ENCODE assay signal across 21 mouse cellular contexts in genomic region chr1:132400538-132400937, GRCm38 (mm10). TPM values are rescaled to one million over a fixed set of nuclear protein-coding genes. Genes with fewer than 3 reads are reported as not detected.
DNase-seq lines count a peak whose midpoint lies in the region; ATAC-seq lines count a peak whose summit lies in the region.
"Had no signal": no experiment of that assay in that cellular context is flagged by ENCODE, and none has a peak within 500 bp of the region (broad histone marks: within the 10 kb centered on the region; RNA-seq: fewer than 3 reads in every experiment).

No protein-coding gene starts in this region.

- 0 out of 2 replicates have a peak, but pooled peaks cover 12% of the 10 kb centered on the region for H3K9me3 ChIP-seq in liver, embryonic 12.5 days (replicated peaks)
- H3K9me3 ChIP-seq in liver, embryonic 16.5 days (replicated peaks; ENCODE audit: control insufficient read depth, low read length), result no peaks in the 10 kb centered on the region
- H3K9me3 ChIP-seq in kidney, embryonic 15.5 days (replicated peaks), result no peaks in the 10 kb centered on the region
- H3K9me3 ChIP-seq: embryonic facial prominence, embryonic 15.5 days; forebrain, embryonic 12.5 days; hindbrain, embryonic 15.5 days had no signal

- no peaks in the 10 kb centered on the region for H3K36me3 ChIP-seq in liver, embryonic 12.5 days
- no peaks in the 10 kb centered on the region for H3K36me3 ChIP-seq in liver, embryonic 16.5 days (ENCODE audit: control insufficient read depth, insufficient read depth)
- H3K36me3 ChIP-seq in kidney, embryonic 15.5 days, result no peaks in the 10 kb centered on the region
- H3K36me3 ChIP-seq: embryonic facial prominence, embryonic 15.5 days; forebrain, embryonic 12.5 days; heart, embryonic 13.5 days; hindbrain, embryonic 15.5 days had no signal

- no peak overlapping the region for H3K9ac ChIP-seq in liver, embryonic 12.5 days
- H3K9ac ChIP-seq in liver, embryonic 16.5 days (ENCODE audit: low read depth, low read length), result no peak overlapping the region
- H3K9ac ChIP-seq in kidney, embryonic 15.5 days, result no peak overlapping the region
- H3K9ac ChIP-seq: embryonic facial prominence, embryonic 15.5 days; forebrain, embryonic 12.5 days; heart, embryonic 13.5 days; hindbrain, embryonic 15.5 days had no signal

- peak overlapping the region; percentile 29 for H3K4me2 ChIP-seq in liver, embryonic 12.5 days
- peak overlapping the region; percentile 43 for H3K4me2 ChIP-seq in liver, embryonic 16.5 days (ENCODE audit: low read depth, low read length)
- H3K4me2 ChIP-seq in kidney, embryonic 15.5 days, result no peak overlapping the region
- H3K4me2 ChIP-seq: embryonic facial prominence, embryonic 15.5 days; forebrain, embryonic 12.5 days; heart, embryonic 13.5 days; hindbrain, embryonic 15.5 days had no signal

- H3K4me3 ChIP-seq in liver, embryonic 12.5 days, result no peak overlapping the region
- H3K4me3 ChIP-seq in liver, embryonic 16.5 days (ENCODE audit: low read depth, low read length), result no peak overlapping the region
- H3K4me3 ChIP-seq in kidney, embryonic 15.5 days (replicated peaks), result no peak overlapping the region
- H3K4me3 ChIP-seq: embryonic facial prominence, embryonic 15.5 days; forebrain, embryonic 12.5 days; gastrocnemius, adult 2 months; heart, embryonic 13.5 days; hindbrain, embryonic 15.5 days had no signal

- H3K27me3 ChIP-seq in liver, embryonic 12.5 days (replicated peaks), result 0 out of 2 replicates have a peak, but pooled peaks cover 1% of the 10 kb centered on the region
- H3K27me3 ChIP-seq in liver, embryonic 16.5 days (ENCODE audit: control insufficient read depth, insufficient read depth, low read depth, low read length), result no peaks in the 10 kb centered on the region
- H3K27me3 ChIP-seq in kidney, embryonic 15.5 days, result no peaks in the 10 kb centered on the region
- H3K27me3 ChIP-seq: embryonic facial prominence, embryonic 15.5 days; forebrain, embryonic 12.5 days; heart, embryonic 13.5 days; hindbrain, embryonic 15.5 days had no signal

- DNase-seq in ovary, adult 18-20 months (ENCODE audit: low spot score), result no peak
- DNase-seq in gastrocnemius, postnatal 4 days (ENCODE audit: low spot score in 2 of 2), result no peak
- DNase-seq: adrenal gland, postnatal 10 days; cerebellum, adult 11 months; cerebellum, adult 8-10 months; cerebellum, postnatal 14 days; embryo, embryonic 11 days; gastrocnemius, adult 2 months; gastrocnemius, postnatal 25 days; heart, adult 11 months; heart, postnatal 36 days had no signal

- ATAC-seq in erythroid progenitor cell, adult 5-6 weeks (replicated peaks; ENCODE audit: low FRiP score, poor library complexity, severe bottlenecking), result peak; percentile 97
- peak; percentile 94 for ATAC-seq in liver, embryonic 12.5 days
- ATAC-seq in liver, embryonic 16.5 days (ENCODE audit: low read depth), result peak; percentile 97
- no peak for ATAC-seq in kidney, embryonic 15.5 days (replicated peaks; ENCODE audit: low FRiP score)
- ATAC-seq: forebrain, embryonic 16.5 days; Patski had no signal

- peak overlapping the region; percentile 73 for H3K27ac ChIP-seq in liver, embryonic 12.5 days
- H3K27ac ChIP-seq in liver, embryonic 16.5 days (ENCODE audit: low read length), result peak overlapping the region; percentile 47; the same call in 1 of the 2 replicates
- no peak overlapping the region for H3K27ac ChIP-seq in kidney, embryonic 15.5 days
- H3K27ac ChIP-seq: embryonic facial prominence, embryonic 15.5 days; forebrain, embryonic 12.5 days; gastrocnemius, adult 2 months; heart, embryonic 13.5 days; hindbrain, embryonic 15.5 days had no signal

- H3K4me1 ChIP-seq in liver, embryonic 12.5 days, result peaks cover 25% of the 10 kb centered on the region
- H3K4me1 ChIP-seq in liver, embryonic 16.5 days (ENCODE audit: control insufficient read depth, low read depth, low read length), result peaks cover 21% of the 10 kb centered on the region
- no peaks in the 10 kb centered on the region for H3K4me1 ChIP-seq in kidney, embryonic 15.5 days
- H3K4me1 ChIP-seq: embryonic facial prominence, embryonic 15.5 days; forebrain, embryonic 12.5 days; heart, embryonic 13.5 days; hindbrain, embryonic 15.5 days had no signal

- WGBS in liver, embryonic 12.5 days (ENCODE audit: insufficient replicate concordance), result 53% methylated on average over 1 of the region's 1 CpGs
- WGBS in liver, embryonic 16.5 days (ENCODE audit: insufficient replicate concordance), result 38% methylated on average over 1 of the region's 1 CpGs
- WGBS in kidney, embryonic 15.5 days, result 56% methylated on average over 1 of the region's 1 CpGs

RNA-seq across cellular contexts. Expression of gene Tmcc2, which starts 9.5 kb away (rescaled TPM):
- 212 and 231 TPM in 2 replicates for total RNA-seq in erythroid progenitor cell, adult 5-6 weeks (2015; ENCODE audit: low replicate concordance)
- 244 and 297 TPM in 2 replicates for total RNA-seq in erythroid progenitor cell, adult 5-6 weeks (2017; ENCODE audit: low replicate concordance)
- polyA plus RNA-seq in liver, embryonic 12.5 days (2016; fragmentation: Nextera tagmentation; extraction: Ambion mirVana), result 342 and 350 TPM in 2 replicates
- polyA plus RNA-seq in liver, embryonic 16.5 days (2015; fragmentation: Nextera tagmentation; extraction: Ambion mirVana), result 631 and 674 TPM in 2 replicates
- 11.9 and 15.5 TPM in 2 replicates for polyA plus RNA-seq in kidney, embryonic 15.5 days (2015; fragmentation: Nextera tagmentation; extraction: Ambion mirVana)
- total RNA-seq in gastrocnemius, postnatal 4 days (2021), result 10 to 100 TPM; 27.0 to 29.6 TPM

RNA-seq across cellular contexts. Expression of gene Dstyk, which starts 16.8 kb away (rescaled TPM):
- 23.4 and 31.4 TPM in 2 replicates for total RNA-seq in erythroid progenitor cell, adult 5-6 weeks (2015; ENCODE audit: low replicate concordance)
- total RNA-seq in erythroid progenitor cell, adult 5-6 weeks (2017; ENCODE audit: low replicate concordance), result 34.3 and 48.6 TPM in 2 replicates
- 5.8 and 6.6 TPM in 2 replicates for polyA plus RNA-seq in liver, embryonic 12.5 days (2016; fragmentation: Nextera tagmentation; extraction: Ambion mirVana)
- 4.4 and 5.0 TPM in 2 replicates for polyA plus RNA-seq in liver, embryonic 16.5 days (2015; fragmentation: Nextera tagmentation; extraction: Ambion mirVana)
- polyA plus RNA-seq in kidney, embryonic 15.5 days (2015; fragmentation: Nextera tagmentation; extraction: Ambion mirVana), result 15.2 and 15.5 TPM in 2 replicates
- 10 to 100 TPM; 20.9 to 22.0 TPM for total RNA-seq in gastrocnemius, postnatal 4 days (2021)

Comparison
In these comparisons a context has a peak if more than half of its experiments do, and no peak if none do; other contexts are left out.
1. RNA of gene Tmcc2, which starts 9.5 kb away (polyA plus RNA-seq): 631 to 674 TPM in liver, embryonic 16.5 days and 342 to 350 TPM in liver, embryonic 12.5 days; 11.9 to 15.5 TPM in kidney, embryonic 15.5 days; every median in the first group is over 10 times any median in the second.